Mouse (Mus musculus) limb, embryonic 13.5 days (tissue): ENCODE measurements around the gene Gpx6. TPM values are rescaled to one million over a fixed set of nuclear protein-coding genes. Genes with fewer than 3 reads are reported as not detected.

Source experiments
- ATAC-seq: fragments of 200-750 bp; cut with Nextera tagmentation; 2 replicates; pipeline ENCODE4 v1.8.0; 2017; ENCODE audit warnings: low read depth, moderate number of reproducible peaks, moderate TSS enrichment; ENCODE audit not compliant: low FRiP score
- H3K27ac ChIP-seq: fragments of 300-500 bp; sonication (generic); 2 replicates; pipeline ENCODE4 v1.5.1; 2015; ENCODE audit warnings: inconsistent platforms, mild to moderate bottlenecking, moderate library complexity
- H3K27me3 ChIP-seq: fragments of 300-500 bp; sonication (generic); 2 replicates; pipeline ENCODE4 v1.6.1; 2015; ENCODE audit warnings: mild to moderate bottlenecking, inconsistent platforms
- H3K36me3 ChIP-seq: fragments of 300-500 bp; sonication (generic); 2 replicates; pipeline ENCODE4 v1.6.1; 2015; ENCODE audit warnings: inconsistent platforms, mild to moderate bottlenecking, moderate library complexity
- H3K4me1 ChIP-seq: fragments of 300-500 bp; sonication (generic); 2 replicates; pipeline ENCODE4 v1.6.1; 2015; ENCODE audit warnings: inconsistent platforms
- H3K4me2 ChIP-seq: fragments of 300-500 bp; sonication (generic); replicated peaks from 2 replicates; pipeline ENCODE4 v1.6.1; 2015; ENCODE audit warnings: inconsistent platforms, mild to moderate bottlenecking, moderate library complexity
- H3K4me3 ChIP-seq: fragments of 300-500 bp; sonication (generic); 2 replicates; pipeline ENCODE4 v1.5.1; 2015; ENCODE audit warnings: moderate library complexity, mild to moderate bottlenecking, inconsistent platforms
- H3K9ac ChIP-seq: fragments of 300-500 bp; sonication (generic); 2 replicates; pipeline ENCODE4 v1.6.1; 2015; ENCODE audit warnings: mild to moderate bottlenecking, inconsistent platforms
- H3K9me3 ChIP-seq: fragments of 300-500 bp; sonication (generic); 2 replicates; pipeline ENCODE4 v1.6.1; 2016; ENCODE audit warnings: inconsistent platforms
- WGBS: fragments of 180-500 bp; shearing (Covaris S2); methylation state at CpG from one replicate; pipeline ENCODE4 v1.1.7; 2015; 5-methylcytosine and 5-hydroxymethylcytosine counted together
- polyA plus RNA-seq: library from polyadenylated mRNA; unstranded; fragments of >200 nt; fragmentation: Nextera tagmentation; extraction: Ambion mirVana; gene quantifications from 2 replicates; pipeline ENCODE4 v1.2.1, GENCODE M21; 2015

Gene Gpx6
- polyA plus RNA-seq, 1 experiment from 2014 or later = 0.52 TPM

GRCm38 (mm10) chr13:21326657-21327211 is 14.8 kb downstream of the Gpx6 start:
- peak overlapping the region; percentile 53; the same call in 1 of the 2 replicates for H3K9ac ChIP-seq
- ATAC-seq = peak; percentile 66; the same call in 1 of the 2 replicates
- WGBS = under 1% methylated on average over 24 of the region's 24 CpGs
- H3K27ac ChIP-seq = no peak overlapping the region
- H3K9me3 ChIP-seq = no peaks in the 10 kb centered on the region
- 0 out of 2 replicates have a peak, but pooled peaks cover 11% of the 10 kb centered on the region for H3K4me1 ChIP-seq
- H3K4me3 ChIP-seq = peak overlapping the region; percentile 46
- H3K4me2 ChIP-seq = peak overlapping the region; percentile 70
- H3K27me3 ChIP-seq = peaks cover 17% of the 10 kb centered on the region; the same call in 1 of the 2 replicates
- H3K36me3 ChIP-seq = no peaks in the 10 kb centered on the region

- H3K4me2 ChIP-seq = peak overlapping the region; percentile 70
- ATAC-seq = peak; percentile 66; the same call in 1 of the 2 replicates
- no peaks in the 10 kb centered on the region for H3K36me3 ChIP-seq
- H3K27me3 ChIP-seq = peaks cover 14% of the 10 kb centered on the region; the same call in 1 of the 2 replicates
- 0 out of 2 replicates have a peak, but pooled peaks cover 11% of the 10 kb centered on the region for H3K4me1 ChIP-seq
- no peak overlapping the region for H3K27ac ChIP-seq
- peak overlapping the region; percentile 53 for H3K9ac ChIP-seq
- H3K4me3 ChIP-seq = peak overlapping the region; percentile 46
- no peaks in the 10 kb centered on the region for H3K9me3 ChIP-seq
- under 1% methylated on average over 9 of the region's 9 CpGs for WGBS
Observed at GRCm38 (mm10) chr13:21327424-21327823, 15.5 kb downstream of the Gpx6 start.

GRCm38 (mm10) chr13:21346610-21347009 is 34.7 kb downstream of the Gpx6 start, which contains the start of gene Olfr1367:
Gene Olfr1367 (plus strand): TSS chr13:21346910.
- no peak for ATAC-seq
- no peak within 1 kb of the TSS for H3K27ac ChIP-seq
- H3K4me3 ChIP-seq = no peak within 1 kb of the TSS
- no peaks in the 10 kb centered on the region for H3K9me3 ChIP-seq
- H3K9ac ChIP-seq = no peak within 1 kb of the TSS
- H3K27me3 ChIP-seq = no peaks in the 10 kb centered on the region
- no peaks in the 10 kb centered on the region for H3K4me1 ChIP-seq
- H3K4me2 ChIP-seq = no peak within 1 kb of the TSS
- WGBS = 82% methylated on average over 1 of the region's 1 CpGs
- H3K36me3 ChIP-seq = no peaks in the 10 kb centered on the region

GRCm38 (mm10) chr13:21350593-21350992 is 38.7 kb downstream of the Gpx6 start:
- no peaks in the 10 kb centered on the region for H3K27me3 ChIP-seq
- no peak overlapping the region for H3K27ac ChIP-seq
- H3K9me3 ChIP-seq = no peaks in the 10 kb centered on the region
- H3K4me2 ChIP-seq = no peak overlapping the region
- no peaks in the 10 kb centered on the region for H3K36me3 ChIP-seq
- no peak overlapping the region for H3K4me3 ChIP-seq
- ATAC-seq = no peak
- H3K9ac ChIP-seq = no peak overlapping the region
- no peaks in the 10 kb centered on the region for H3K4me1 ChIP-seq

- peak within 1 kb of the TSS; percentile 87 for H3K27ac ChIP-seq
- H3K4me3 ChIP-seq = peak within 1 kb of the TSS; percentile 76
- peak within 1 kb of the TSS; percentile 93 for H3K9ac ChIP-seq
- peaks cover 22% of the 10 kb centered on the region for H3K4me1 ChIP-seq
- 1% methylated on average over 29 of the region's 29 CpGs for WGBS
- no peaks in the 10 kb centered on the region for H3K27me3 ChIP-seq
- peak; percentile 98 for ATAC-seq
- H3K36me3 ChIP-seq = peaks cover 11% of the 10 kb centered on the region; the same call in 1 of the 2 replicates
- peak within 1 kb of the TSS; percentile 64 for H3K4me2 ChIP-seq
- H3K9me3 ChIP-seq = no peaks in the 10 kb centered on the region
Observed at GRCm38 (mm10) chr13:21362621-21363248, 50.8 kb downstream of the Gpx6 start, which contains the start of gene Zscan12. Gene Zscan12 (plus strand): TSS chr13:21362820.

- WGBS = 72% methylated on average over 12 of the region's 12 CpGs
Observed at GRCm38 (mm10) chr13:21363719-21364118, 51.8 kb downstream of the Gpx6 start.

GRCm38 (mm10) chr13:21366635-21367034 is 54.7 kb downstream of the Gpx6 start:
- H3K27me3 ChIP-seq = no peaks in the 10 kb centered on the region
- peaks cover 22% of the 10 kb centered on the region for H3K4me1 ChIP-seq
- no peak for ATAC-seq
- WGBS = 72% methylated on average over 6 of the region's 6 CpGs
- H3K27ac ChIP-seq = no peak overlapping the region
- H3K9ac ChIP-seq = no peak overlapping the region; the same call in 1 of the 2 replicates
- no peak overlapping the region for H3K4me3 ChIP-seq
- H3K9me3 ChIP-seq = no peaks in the 10 kb centered on the region
- H3K4me2 ChIP-seq = no peak overlapping the region
- H3K36me3 ChIP-seq = peaks cover 48% of the 10 kb centered on the region

More at GRCm38 (mm10) chr13:21363719-21364118, 51.8 kb downstream of the Gpx6 start:
- Histone ChIP-seq H3K27ac (no peak overlapping the region), H3K4me3 (peak overlapping the region; percentile 76), H3K4me1 (peaks cover 22% of the 10 kb centered on the region), H3K9me3 (no peaks in the 10 kb centered on the region), H3K9ac (peak overlapping the region; percentile 93), H3K4me2 (peak overlapping the region; percentile 64), H3K36me3 (peaks cover 19% of the 10 kb centered on the region), H3K27me3 (no peaks in the 10 kb centered on the region)
- ATAC-seq = no peak

Other genes with a start within 250 kb of the Gpx6 start
- not detected in 2 replicates for gene Olfr1370, start 237.2 kb upstream of the Gpx6 start, polyA plus RNA-seq
- gene Olfr1369-ps1, start 200.6 kb upstream of the Gpx6 start, polyA plus RNA-seq = 0.06 TPM in 1 of 2 replicates, not detected in the other
- gene Olfr263, start 182.5 kb upstream of the Gpx6 start, polyA plus RNA-seq = not detected in 2 replicates
- gene Olfr1368, start 166.3 kb upstream of the Gpx6 start, polyA plus RNA-seq = not detected in 2 replicates
- gene Trim27, start 132.7 kb upstream of the Gpx6 start, polyA plus RNA-seq = 139 and 140 TPM in 2 replicates
- gene Gpx5, start 19.4 kb upstream of the Gpx6 start, polyA plus RNA-seq = not detected in 2 replicates
- not detected in 2 replicates for gene Olfr1367, start 34.8 kb downstream of the Gpx6 start, polyA plus RNA-seq
- 14.6 and 15.3 TPM in 2 replicates for gene Zscan12, start 50.7 kb downstream of the Gpx6 start, polyA plus RNA-seq
- 101 and 105 TPM in 2 replicates for gene Zkscan3, start 90.6 kb downstream of the Gpx6 start, polyA plus RNA-seq
- gene Pgbd1, start 128.9 kb downstream of the Gpx6 start, polyA plus RNA-seq = 3.5 and 3.7 TPM in 2 replicates
- gene Zscan26, start 141.6 kb downstream of the Gpx6 start, polyA plus RNA-seq = 37.8 and 37.9 TPM in 2 replicates
- 2.9 and 3.1 TPM in 2 replicates for gene Nkapl, start 156.4 kb downstream of the Gpx6 start, polyA plus RNA-seq
- gene Zkscan4, start 166.8 kb downstream of the Gpx6 start, polyA plus RNA-seq = 4.0 and 4.9 TPM in 2 replicates
- not detected in 2 replicates for gene Gm10065, start 167.3 kb downstream of the Gpx6 start, polyA plus RNA-seq
- 0.14 and 0.49 TPM in 2 replicates for gene AK157302, start 183.1 kb downstream of the Gpx6 start, polyA plus RNA-seq
- 6.4 and 6.9 TPM in 2 replicates for gene Gm11273, start 189.3 kb downstream of the Gpx6 start, polyA plus RNA-seq
- 7.0 and 8.2 TPM in 2 replicates for gene Zkscan8, start 219.0 kb downstream of the Gpx6 start, polyA plus RNA-seq
- 0.10 and 0.15 TPM in 2 replicates for gene Olfr1366, start 230.7 kb downstream of the Gpx6 start, polyA plus RNA-seq
- gene Olfr1535, start 247.8 kb downstream of the Gpx6 start, polyA plus RNA-seq = 0.05 TPM in 1 of 2 replicates, not detected in the other